Mouse (Mus musculus): ENCODE results near the gene Cacnb3.

The Cacnb3 gene

GRCm38 (mm10) chr15:98610131-98610633 lies 20.5 kb upstream of the Cacnb3 start:
- no peak for DNase-seq

- no peak for DNase-seq
Observed at GRCm38 (mm10) chr15:98612229-98612628, 18.4 kb upstream of the Cacnb3 start.

- peak; percentile 72 for DNase-seq
Observed at GRCm38 (mm10) chr15:98614551-98614950, 16.1 kb upstream of the Cacnb3 start.

- DNase-seq: peak; percentile 55
Observed at GRCm38 (mm10) chr15:98614971-98615370, 15.7 kb upstream of the Cacnb3 start.

- DNase-seq: no peak
Observed at GRCm38 (mm10) chr15:98615751-98616150, 14.9 kb upstream of the Cacnb3 start.

- DNase-seq: peak; percentile 55
Observed at GRCm38 (mm10) chr15:98616362-98617175, 14.1 kb upstream of the Cacnb3 start.

- peak; percentile 89 for DNase-seq
Observed at GRCm38 (mm10) chr15:98617176-98617537, 13.5 kb upstream of the Cacnb3 start.

- peak; percentile 44 for DNase-seq
Observed at GRCm38 (mm10) chr15:98622199-98622598, 8.4 kb upstream of the Cacnb3 start.

- no peak for DNase-seq
Observed at GRCm38 (mm10) chr15:98622721-98623120, 7.9 kb upstream of the Cacnb3 start.

- no peak for DNase-seq
Observed at GRCm38 (mm10) chr15:98623361-98623821, 7.2 kb upstream of the Cacnb3 start.

GRCm38 (mm10) chr15:98626078-98626477 lies 4.6 kb upstream of the Cacnb3 start:
- no peak for DNase-seq

- DNase-seq: no peak
Observed at GRCm38 (mm10) chr15:98626487-98627212, 4.0 kb upstream of the Cacnb3 start.

GRCm38 (mm10) chr15:98628589-98629254 lies 1.9 kb upstream of the Cacnb3 start:
- DNase-seq: no peak

- DNase-seq: no peak
Observed at GRCm38 (mm10) chr15:98629464-98629863, 1.2 kb upstream of the Cacnb3 start.

- peak; percentile 71 for DNase-seq
Observed at GRCm38 (mm10) chr15:98631493-98631892, 853 bp downstream of the Cacnb3 start.

- peak; percentile 64 for DNase-seq
Observed at GRCm38 (mm10) chr15:98632107-98632744, 1.6 kb downstream of the Cacnb3 start.

GRCm38 (mm10) chr15:98632921-98633320 lies 2.3 kb downstream of the Cacnb3 start:
- no peak for DNase-seq

GRCm38 (mm10) chr15:98633822-98634470 lies 3.3 kb downstream of the Cacnb3 start:
- DNase-seq: no peak

- DNase-seq: peak; percentile 84
Observed at GRCm38 (mm10) chr15:98634541-98635081, 4.0 kb downstream of the Cacnb3 start.

GRCm38 (mm10) chr15:98635291-98635841 lies 4.7 kb downstream of the Cacnb3 start:
- no peak for DNase-seq

GRCm38 (mm10) chr15:98636517-98636916 lies 5.9 kb downstream of the Cacnb3 start:
- no peak for DNase-seq

- DNase-seq: no peak
Observed at GRCm38 (mm10) chr15:98637155-98637554, 6.5 kb downstream of the Cacnb3 start.

Measured in kidney, adult 18-20 months (tissue).